Mouse (Mus musculus): ENCODE results near the gene Ankrd54. TPM values are rescaled to one million over a fixed set of nuclear protein-coding genes. Genes with fewer than 3 reads are reported as not detected.

Gene Ankrd54
- polyA plus RNA-seq (2017; shearing (Covaris generic)), result 10.7 TPM

GRCm38 (mm10) chr15:79062376-79063159, at the start of gene Ankrd54:
Gene Ankrd54 (minus strand): TSS chr15:79062893.

GRCm38 (mm10) chr15:79108421-79109320, 46.0 kb upstream of the Ankrd54 start, which contains the start of gene Micall1:
Gene Micall1 (plus strand): TSS chr15:79108898.

DNA sequence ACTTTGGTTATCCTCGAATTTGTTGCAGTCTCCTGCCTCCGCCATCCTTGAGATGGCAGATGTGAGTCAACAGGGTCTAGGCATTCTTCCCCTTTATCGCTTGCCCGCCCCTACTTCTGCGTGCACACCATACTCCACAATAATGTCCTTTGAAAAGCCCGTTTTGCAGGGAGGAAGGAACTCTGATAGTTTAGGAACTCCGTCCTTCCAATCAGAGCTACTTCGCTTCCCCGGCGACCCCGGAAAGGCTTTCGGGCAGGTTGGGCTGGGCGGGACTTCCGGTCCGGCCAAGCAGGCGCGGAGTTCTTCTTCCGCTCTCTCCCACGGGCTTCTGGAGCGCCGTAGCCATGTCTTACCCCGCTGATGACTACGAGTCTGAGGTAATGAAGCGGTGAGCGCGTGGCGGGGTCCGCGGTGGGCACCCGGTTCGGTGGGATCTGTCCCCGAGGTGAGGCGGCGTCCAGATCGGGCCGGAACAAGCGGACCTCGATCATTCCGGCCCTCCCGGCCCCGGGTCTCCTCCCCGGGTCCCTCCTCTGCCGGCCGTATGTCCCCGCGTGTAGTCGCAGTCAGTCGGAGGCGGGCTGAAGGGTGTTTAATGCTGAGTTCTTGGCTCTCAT, 12.3 kb upstream of the Ankrd54 start, which contains the start of gene Eif3l:
TSS of gene Eif3l (plus strand) at position 267 of the 620 bp plus-strand sequence.

DNA sequence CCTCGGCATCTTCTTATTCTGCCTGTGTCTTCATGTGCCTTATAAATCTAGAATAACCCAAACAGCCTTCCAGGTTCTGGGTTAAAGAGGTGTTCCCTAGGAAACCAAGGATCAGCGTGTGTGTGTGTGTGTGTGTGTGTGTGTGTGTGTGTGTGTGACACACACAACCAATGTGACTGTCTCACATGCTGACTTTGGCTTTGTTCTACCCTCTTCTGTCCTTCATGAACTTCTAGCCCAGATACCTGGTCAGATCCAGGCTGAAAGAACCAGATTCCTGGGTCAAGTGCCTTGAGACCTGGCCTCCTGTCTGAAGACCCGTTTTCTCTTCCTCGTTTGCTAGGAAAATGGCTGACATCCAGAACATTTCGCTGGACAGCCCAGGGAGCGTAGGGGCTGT, 21.1 kb downstream of the Ankrd54 start, which contains the start of gene Galr3:
TSS of gene Galr3 (plus strand) at position 301 of the 400 bp plus-strand sequence.

DNA sequence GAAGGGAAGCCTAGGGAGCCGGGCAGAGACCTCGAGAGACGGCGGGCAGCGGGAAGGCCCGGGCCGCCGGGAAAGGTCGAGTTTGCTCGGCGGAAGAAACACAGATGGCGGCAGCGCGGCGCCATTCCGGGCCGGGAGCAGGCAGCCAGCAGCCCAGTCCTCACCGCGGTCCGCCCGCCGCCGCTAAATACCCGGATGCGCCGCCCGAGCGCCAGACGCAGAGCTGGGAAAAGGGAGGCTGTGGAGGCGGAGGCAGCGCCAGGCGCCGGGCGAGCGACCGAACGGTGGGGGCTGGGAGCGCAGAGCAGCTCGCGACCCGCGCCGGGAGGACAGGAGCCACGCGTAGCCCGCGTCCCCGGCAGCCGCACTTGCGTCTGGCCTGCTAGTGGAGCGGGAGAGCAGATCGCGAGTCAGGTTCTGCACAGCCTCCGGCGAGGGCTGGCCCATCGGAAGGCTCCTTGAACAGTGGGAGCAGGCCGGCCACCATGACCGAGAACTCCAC, 34.4 kb downstream of the Ankrd54 start, which contains the start of gene H1f0:
TSS of gene H1f0 (plus strand) at position 214 of the 502 bp plus-strand sequence.

Other genes starting within 250 kb of the Ankrd54 start
- not detected for gene Cdc42ep1, start 220.3 kb downstream of the Ankrd54 start, polyA plus RNA-seq (2017; shearing (Covaris generic))
- not detected for gene Lgals2, start 207.4 kb downstream of the Ankrd54 start, polyA plus RNA-seq (2017; shearing (Covaris generic))
- 76.9 TPM for gene Gga1, start 185.7 kb downstream of the Ankrd54 start, polyA plus RNA-seq (2017; shearing (Covaris generic))
- gene Gm49510, start 163.2 kb downstream of the Ankrd54 start, polyA plus RNA-seq (2017; shearing (Covaris generic)), result 0.57 TPM
- 251 TPM for gene Sh3bp1, start 163.1 kb downstream of the Ankrd54 start, polyA plus RNA-seq (2017; shearing (Covaris generic))
- 1.9 TPM for gene Pdxp, start 149.0 kb downstream of the Ankrd54 start, polyA plus RNA-seq (2017; shearing (Covaris generic))
- gene Lgals1, start 136.2 kb downstream of the Ankrd54 start, polyA plus RNA-seq (2017; shearing (Covaris generic)), result 515 TPM
- gene Nol12, start 128.0 kb downstream of the Ankrd54 start, polyA plus RNA-seq (2017; shearing (Covaris generic)), result 49.7 TPM
- 105 TPM for gene Triobp, start 115.2 kb downstream of the Ankrd54 start, polyA plus RNA-seq (2017; shearing (Covaris generic))
- gene H1f0, start 34.4 kb downstream of the Ankrd54 start, polyA plus RNA-seq (2017; shearing (Covaris generic)), result 74.2 TPM
- not detected for gene Galr3, start 21.0 kb downstream of the Ankrd54 start, polyA plus RNA-seq (2017; shearing (Covaris generic))
- 171 TPM for gene Eif3l, start 12.3 kb upstream of the Ankrd54 start, polyA plus RNA-seq (2017; shearing (Covaris generic))
- 27.1 TPM for gene Micall1, start 46.0 kb upstream of the Ankrd54 start, polyA plus RNA-seq (2017; shearing (Covaris generic))
- gene Polr2f, start 78.1 kb upstream of the Ankrd54 start, polyA plus RNA-seq (2017; shearing (Covaris generic)), result 166 TPM
- gene 1700088E04Rik, start 78.4 kb upstream of the Ankrd54 start, polyA plus RNA-seq (2017; shearing (Covaris generic)), result 0.40 TPM
- not detected for gene Sox10, start 102.3 kb upstream of the Ankrd54 start, polyA plus RNA-seq (2017; shearing (Covaris generic))
- gene Pick1, start 166.3 kb upstream of the Ankrd54 start, polyA plus RNA-seq (2017; shearing (Covaris generic)), result 45.8 TPM
- not detected for gene Gm49486, start 166.5 kb upstream of the Ankrd54 start, polyA plus RNA-seq (2017; shearing (Covaris generic))
- gene Slc16a8, start 191.9 kb upstream of the Ankrd54 start, polyA plus RNA-seq (2017; shearing (Covaris generic)), result not detected
- gene Baiap2l2, start 222.6 kb upstream of the Ankrd54 start, polyA plus RNA-seq (2017; shearing (Covaris generic)), result 0.52 TPM

All from inflammation-experienced regulatory T-cells, adult 16 weeks (primary cell).